Mouse (Mus musculus) forebrain, embryonic 14.5 days (tissue): ENCODE measurements around the gene Pdpn. TPM values are rescaled to one million over a fixed set of nuclear protein-coding genes. Genes with fewer than 3 reads are reported as not detected.
"Not testable (repeated sequence)": the region's sequence is repeated elsewhere in the genome, so short reads cannot be mapped to it uniquely, and the experiment has no call there.

Source experiments
- ATAC-seq: fragments of 200-750 bp; cut with Nextera tagmentation; 2 replicates; pipeline ENCODE4 v1.8.0; 2017; ENCODE audit warnings: mild to moderate bottlenecking, moderate library complexity
- DNase-seq: peaks from one replicate; pipeline ENCODE4 v3.0.0-alpha.2; 2015; ENCODE audit warnings: low spot score
- H3K27ac ChIP-seq: fragments of 300-500 bp; sonication (generic); 2 replicates; pipeline ENCODE4 v1.5.1; 2014; ENCODE audit warnings: low read depth, mild to moderate bottlenecking, control low read depth, low read length, moderate library complexity
- H3K27me3 ChIP-seq: fragments of 300-500 bp; sonication (generic); replicated peaks from 2 replicates; pipeline ENCODE4 v1.6.1; 2014; ENCODE audit warnings: low read length, control low read depth, mixed read lengths; ENCODE audit not compliant: control insufficient read depth, insufficient read depth
- H3K36me3 ChIP-seq: fragments of 300-500 bp; sonication (generic); 2 replicates; pipeline ENCODE4 v1.6.1; 2014; ENCODE audit warnings: low read length, control low read depth; ENCODE audit not compliant: control insufficient read depth, insufficient read depth
- H3K4me1 ChIP-seq: fragments of 300-500 bp; sonication (generic); 2 replicates; pipeline ENCODE4 v1.6.1; 2014; ENCODE audit warnings: antibody characterized with exemption, low read length, control low read depth; ENCODE audit not compliant: control insufficient read depth, insufficient read depth
- H3K4me2 ChIP-seq: fragments of 300-500 bp; sonication (generic); 2 replicates; pipeline ENCODE4 v1.6.1; 2014; ENCODE audit warnings: mild to moderate bottlenecking, control low read depth, low read length
- H3K4me3 ChIP-seq: fragments of 300-500 bp; sonication (generic); 2 replicates; pipeline ENCODE4 v1.5.1; 2014; ENCODE audit warnings: low read depth, low read length, control low read depth
- H3K9ac ChIP-seq: fragments of 300-500 bp; sonication (generic); 2 replicates; pipeline ENCODE4 v1.6.1; 2014; ENCODE audit warnings: mild to moderate bottlenecking, low read length, control low read depth, moderate library complexity
- H3K9me3 ChIP-seq: fragments of 300-500 bp; sonication (generic); replicated peaks from 2 replicates; pipeline ENCODE4 v1.6.1; 2016; ENCODE audit warnings: low read length, control low read depth, mixed read lengths; ENCODE audit not compliant: control insufficient read depth
- WGBS: fragments of 180-500 bp; shearing (Covaris S2); extraction: QIAGEN DNeasy Blood & Tissue Kit; methylation state at CpG from one replicate; pipeline ENCODE4 v1.1.7; 2014; 5-methylcytosine and 5-hydroxymethylcytosine counted together
- polyA plus RNA-seq: library from polyadenylated mRNA; unstranded; fragments of >200 nt; fragmentation: Nextera tagmentation; extraction: Ambion mirVana; gene quantifications from 2 replicates; pipeline ENCODE4 v1.2.1, GENCODE M21; 2014

Pdpn gene
- polyA plus RNA-seq: 65.5 and 70.1 TPM in 2 replicates

- H3K4me2 ChIP-seq: peak within 1 kb of the TSS; percentile 59
- peak; percentile 78 for DNase-seq
- ATAC-seq: peak; percentile 51
- WGBS: 2% methylated on average over 31 of the region's 31 CpGs
- H3K9me3 ChIP-seq: no peaks in the 10 kb centered on the region
- peak within 1 kb of the TSS; percentile 36 for H3K4me3 ChIP-seq
- H3K27me3 ChIP-seq: no peaks in the 10 kb centered on the region
- peak within 1 kb of the TSS; percentile 48; the same call in 1 of the 2 replicates for H3K27ac ChIP-seq
- H3K4me1 ChIP-seq: peaks cover 18% of the 10 kb centered on the region
- peak within 1 kb of the TSS; percentile 58 for H3K9ac ChIP-seq
- H3K36me3 ChIP-seq: no peaks in the 10 kb centered on the region
Measured at GRCm38 (mm10) chr4:143299325-143300070, at the start of gene Pdpn. Gene Pdpn (minus strand): TSS chr4:143299564.

- DNase-seq: no peak
- peaks cover 37% of the 10 kb centered on the region for H3K27me3 ChIP-seq
- no peak overlapping the region for H3K9ac ChIP-seq
- H3K9me3 ChIP-seq: no peaks in the 10 kb centered on the region
- H3K4me1 ChIP-seq: peaks cover 4% of the 10 kb centered on the region
- H3K27ac ChIP-seq: no peak overlapping the region
- H3K4me2 ChIP-seq: no peak overlapping the region
- ATAC-seq: no peak
- no peaks in the 10 kb centered on the region for H3K36me3 ChIP-seq
- WGBS: 27% methylated on average over 5 of the region's 5 CpGs
- H3K4me3 ChIP-seq: no peak overlapping the region
Measured at GRCm38 (mm10) chr4:143348678-143349077, 49.3 kb upstream of the Pdpn start.

- not testable (repeated sequence) for H3K9me3 ChIP-seq, H3K4me1 ChIP-seq, H3K9ac ChIP-seq, H3K36me3 ChIP-seq, DNase-seq, H3K4me2 ChIP-seq, ATAC-seq, H3K27ac ChIP-seq, H3K4me3 ChIP-seq
- WGBS: 94% methylated on average over 5 of the region's 5 CpGs
- peaks cover 21% of the 10 kb centered on the region for H3K27me3 ChIP-seq
Measured at GRCm38 (mm10) chr4:143345491-143345890, 46.1 kb upstream of the Pdpn start.

- no peak for DNase-seq
- Histone ChIP-seq H3K27me3 (no peaks in the 10 kb centered on the region), H3K9ac (no peak overlapping the region), H3K4me2 (no peak overlapping the region), H3K9me3 (no peaks in the 10 kb centered on the region), H3K36me3 (no peaks in the 10 kb centered on the region), H3K4me3 (no peak overlapping the region), H3K27ac (no peak overlapping the region), H3K4me1 (no peaks in the 10 kb centered on the region)
- no peak for ATAC-seq
- WGBS: 81% methylated on average over 7 of the region's 7 CpGs
Measured at GRCm38 (mm10) chr4:143341470-143341869, 42.1 kb upstream of the Pdpn start.

- Histone ChIP-seq H3K27me3 (no peaks in the 10 kb centered on the region), H3K36me3 (no peaks in the 10 kb centered on the region), H3K4me3 (no peak overlapping the region), H3K4me2 (no peak overlapping the region), H3K4me1 (no peaks in the 10 kb centered on the region), H3K9ac (no peak overlapping the region), H3K9me3 (no peaks in the 10 kb centered on the region), H3K27ac (no peak overlapping the region)
- WGBS: 79% methylated on average over 13 of the region's 13 CpGs
- no peak for ATAC-seq
- no peak for DNase-seq
Measured at GRCm38 (mm10) chr4:143339808-143340207, 40.4 kb upstream of the Pdpn start.

GRCm38 (mm10) chr4:143336096-143336495, 36.7 kb upstream of the Pdpn start:
- DNase-seq (no peak), ATAC-seq (no peak)
- H3K27ac ChIP-seq: no peak overlapping the region
- H3K4me1 ChIP-seq: no peaks in the 10 kb centered on the region
- WGBS: 39% methylated on average over 2 of the region's 2 CpGs
- no peaks in the 10 kb centered on the region for H3K9me3 ChIP-seq
- no peaks in the 10 kb centered on the region for H3K36me3 ChIP-seq
- H3K9ac ChIP-seq: no peak overlapping the region
- H3K4me3 ChIP-seq: no peak overlapping the region
- H3K27me3 ChIP-seq: no peaks in the 10 kb centered on the region
- no peak overlapping the region for H3K4me2 ChIP-seq

- Histone ChIP-seq H3K9ac (no peak overlapping the region), H3K27ac (no peak overlapping the region), H3K9me3 (no peaks in the 10 kb centered on the region), H3K27me3 (no peaks in the 10 kb centered on the region), H3K36me3 (no peaks in the 10 kb centered on the region), H3K4me3 (no peak overlapping the region), H3K4me2 (no peak overlapping the region), H3K4me1 (no peaks in the 10 kb centered on the region)
- whole genome bisulfite sequencing: 93% methylated on average over 17 of the region's 17 CpGs
- DNase-seq: no peak
- ATAC-seq: no peak
Measured at GRCm38 (mm10) chr4:143334995-143335394, 35.6 kb upstream of the Pdpn start.

GRCm38 (mm10) chr4:143334145-143334544, 34.8 kb upstream of the Pdpn start:
- 60% methylated on average over 5 of the region's 5 CpGs for WGBS

GRCm38 (mm10) chr4:143331787-143332186, 32.4 kb upstream of the Pdpn start:
- Histone ChIP-seq H3K9ac (no peak overlapping the region), H3K4me2 (no peak overlapping the region), H3K4me3 (no peak overlapping the region), H3K36me3 (no peaks in the 10 kb centered on the region), H3K9me3 (no peaks in the 10 kb centered on the region), H3K4me1 (no peaks in the 10 kb centered on the region), H3K27ac (no peak overlapping the region), H3K27me3 (no peaks in the 10 kb centered on the region)
- 93% methylated on average over 1 of the region's 1 CpGs for WGBS
- no peak for DNase-seq
- ATAC-seq: no peak

More at GRCm38 (mm10) chr4:143334145-143334544, 34.8 kb upstream of the Pdpn start:
- no peaks in the 10 kb centered on the region for H3K27me3 ChIP-seq
- H3K9me3 ChIP-seq: no peaks in the 10 kb centered on the region
- no peak overlapping the region for H3K9ac ChIP-seq
- no peak overlapping the region for H3K4me3 ChIP-seq
- no peaks in the 10 kb centered on the region for H3K4me1 ChIP-seq
- ATAC-seq: no peak
- H3K36me3 ChIP-seq: no peaks in the 10 kb centered on the region
- no peak for DNase-seq
- H3K27ac ChIP-seq: no peak overlapping the region
- H3K4me2 ChIP-seq: no peak overlapping the region
